ENCODE assay signal across 8 mouse cellular contexts in genomic region chr11:111536040-111536836, GRCm38 (mm10).
DNase-seq lines count a peak whose midpoint lies in the region; ATAC-seq lines count a peak whose summit lies in the region.

No protein-coding gene starts in this region.

- ATAC-seq in hindbrain, embryonic 14.5 days (ENCODE audit: low FRiP score), result no peak
- ATAC-seq in hindbrain, embryonic 13.5 days (ENCODE audit: low FRiP score), result no peak; the same call in 1 of the 2 replicates
- ATAC-seq in megakaryocyte-erythroid progenitor cell, adult 5-6 weeks (replicated peaks; ENCODE audit: low FRiP score, low TSS enrichment, poor library complexity, severe bottlenecking), result peak; percentile 77

- no peaks in the 10 kb centered on the region for H3K9me3 ChIP-seq in hindbrain, embryonic 14.5 days (ENCODE audit: control insufficient read depth, low read length)
- H3K9me3 ChIP-seq in hindbrain, embryonic 13.5 days, result no peaks in the 10 kb centered on the region

- no peaks in the 10 kb centered on the region for H3K36me3 ChIP-seq in hindbrain, embryonic 14.5 days (replicated peaks; ENCODE audit: control insufficient read depth, insufficient read depth)
- H3K36me3 ChIP-seq in hindbrain, embryonic 13.5 days, result no peaks in the 10 kb centered on the region

- H3K9ac ChIP-seq in hindbrain, embryonic 14.5 days, result no peak overlapping the region
- H3K9ac ChIP-seq in hindbrain, embryonic 13.5 days, result no peak overlapping the region

- 46% methylated on average over 17 of the region's 17 CpGs for WGBS in hindbrain, embryonic 14.5 days
- 50% methylated on average over 17 of the region's 17 CpGs for WGBS in hindbrain, embryonic 13.5 days

- no peaks in the 10 kb centered on the region for H3K27me3 ChIP-seq in hindbrain, embryonic 14.5 days (ENCODE audit: control insufficient read depth, insufficient read depth, low read length)
- peaks cover 14% of the 10 kb centered on the region; the same call in 1 of the 2 replicates for H3K27me3 ChIP-seq in hindbrain, embryonic 13.5 days

- peak; percentile 89 for DNase-seq in hindbrain, embryonic 14.5 days (ENCODE audit: low spot score)
- peak; percentile 71 for DNase-seq in ES-CJ7 (ENCODE audit: low read depth, low spot score)
- peak; percentile 41 for DNase-seq in c-Kit-positive CD71-positive TER-119-positive erythroid progenitor cells, embryonic 14.5 days (ENCODE audit: low spot score)
- DNase-seq in frontal cortex, postnatal 36 days (ENCODE audit: low spot score in 2 of 2), result peak; percentile 52 to 56
- peak; percentile 49 for DNase-seq in kidney, postnatal 14 days
- DNase-seq in telencephalon, adult 2 months (ENCODE audit: low read depth, low spot score), result peak; percentile 45

- H3K4me1 ChIP-seq in hindbrain, embryonic 14.5 days (replicated peaks; ENCODE audit: control insufficient read depth, insufficient read depth, low read length), result no peaks in the 10 kb centered on the region
- H3K4me1 ChIP-seq in hindbrain, embryonic 13.5 days (replicated peaks), result no peaks in the 10 kb centered on the region

- no peak overlapping the region for H3K27ac ChIP-seq in hindbrain, embryonic 14.5 days
- H3K27ac ChIP-seq in hindbrain, embryonic 13.5 days, result no peak overlapping the region

- no peak overlapping the region for H3K4me2 ChIP-seq in hindbrain, embryonic 14.5 days (replicated peaks)
- no peak overlapping the region for H3K4me2 ChIP-seq in hindbrain, embryonic 13.5 days

- H3K4me3 ChIP-seq in hindbrain, embryonic 14.5 days (replicated peaks; ENCODE audit: low read length), result no peak overlapping the region
- no peak overlapping the region for H3K4me3 ChIP-seq in hindbrain, embryonic 13.5 days
